Mouse (Mus musculus) urinary bladder, postnatal 4 days (tissue): ENCODE data around the gene Robo2.

Source experiments
- DNase-seq, 2 experiments: peaks; one replicate each; pipeline ENCODE4 v3.0.0; 2021 to 2022; ENCODE audit warnings: low spot score in 2 of 2

Robo2 gene

DNA sequence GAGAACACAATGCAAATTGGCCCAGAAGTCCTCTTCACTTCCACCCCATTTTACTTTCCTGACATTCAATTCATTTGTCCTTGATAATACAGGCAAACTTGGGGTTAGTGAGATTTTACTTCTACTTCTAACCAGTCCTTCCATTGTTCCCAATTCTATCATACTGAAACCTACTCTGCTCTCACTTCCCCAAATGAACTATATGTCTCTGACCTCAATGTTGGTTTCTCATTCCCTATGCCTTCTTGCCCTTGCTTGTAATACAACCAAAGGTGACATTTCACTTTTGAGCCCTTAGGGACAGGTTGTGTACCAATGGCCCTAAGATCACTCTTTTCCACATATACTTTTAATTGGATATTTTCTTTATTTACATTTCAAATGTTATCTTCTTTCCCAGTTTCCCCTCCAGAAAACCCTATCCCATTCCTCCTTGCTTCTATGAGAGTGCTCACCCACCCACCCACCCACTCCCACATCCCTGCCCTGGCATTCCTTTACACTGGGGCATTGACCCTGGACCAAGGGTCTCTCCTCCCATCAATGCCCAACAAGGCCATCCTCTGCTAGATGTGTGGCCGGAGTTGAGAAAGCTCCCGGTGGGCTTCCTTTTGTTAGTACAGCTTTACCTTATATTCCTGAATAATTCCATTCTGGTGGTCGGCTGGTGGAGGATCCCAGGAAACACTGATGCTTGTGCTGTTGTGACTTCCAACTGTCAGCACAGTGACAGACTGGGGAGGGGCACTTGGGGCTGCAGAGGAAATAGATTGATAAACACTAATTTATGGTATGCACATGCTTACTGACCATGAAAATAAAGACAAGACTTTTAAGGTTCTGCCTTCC, 453.7 kb downstream of the Robo2 start:
- no peak for DNase-seq

DNA sequence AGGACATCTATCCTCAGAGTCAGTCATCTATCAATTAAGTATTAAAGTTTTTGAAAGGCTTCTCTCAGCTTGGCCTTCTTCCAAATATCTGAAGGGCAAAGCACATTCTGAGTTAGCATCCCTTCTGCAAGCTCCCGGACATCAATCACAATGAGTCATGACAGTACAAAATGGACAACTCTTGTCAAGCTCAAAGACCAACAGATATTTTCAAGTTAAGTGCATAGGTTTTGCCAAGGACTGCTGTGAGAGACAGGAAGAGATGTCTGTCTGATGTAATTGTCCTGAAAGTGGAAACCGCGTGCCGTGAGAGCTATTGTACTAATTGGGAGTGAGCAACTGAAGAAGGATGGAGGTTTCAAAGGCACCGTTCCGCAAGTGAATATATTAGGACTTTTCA, 465.5 kb downstream of the Robo2 start:
- no peak for DNase-seq

DNA sequence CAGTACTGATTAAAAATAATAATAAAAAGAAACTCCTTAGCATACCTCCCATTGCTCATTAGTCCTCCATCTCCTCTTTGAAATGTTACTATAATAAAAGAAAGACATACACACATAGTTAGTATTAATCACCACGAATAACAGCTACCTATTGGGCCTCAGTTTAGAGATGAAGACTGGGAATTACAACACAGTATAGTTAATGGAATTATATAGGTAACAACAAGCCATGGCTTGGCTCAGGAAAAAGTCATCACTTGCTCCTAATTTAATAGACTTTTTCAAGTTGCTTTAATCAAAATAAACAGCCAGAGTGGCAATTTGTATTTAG, 471.4 kb downstream of the Robo2 start:
- no peak for DNase-seq

DNA sequence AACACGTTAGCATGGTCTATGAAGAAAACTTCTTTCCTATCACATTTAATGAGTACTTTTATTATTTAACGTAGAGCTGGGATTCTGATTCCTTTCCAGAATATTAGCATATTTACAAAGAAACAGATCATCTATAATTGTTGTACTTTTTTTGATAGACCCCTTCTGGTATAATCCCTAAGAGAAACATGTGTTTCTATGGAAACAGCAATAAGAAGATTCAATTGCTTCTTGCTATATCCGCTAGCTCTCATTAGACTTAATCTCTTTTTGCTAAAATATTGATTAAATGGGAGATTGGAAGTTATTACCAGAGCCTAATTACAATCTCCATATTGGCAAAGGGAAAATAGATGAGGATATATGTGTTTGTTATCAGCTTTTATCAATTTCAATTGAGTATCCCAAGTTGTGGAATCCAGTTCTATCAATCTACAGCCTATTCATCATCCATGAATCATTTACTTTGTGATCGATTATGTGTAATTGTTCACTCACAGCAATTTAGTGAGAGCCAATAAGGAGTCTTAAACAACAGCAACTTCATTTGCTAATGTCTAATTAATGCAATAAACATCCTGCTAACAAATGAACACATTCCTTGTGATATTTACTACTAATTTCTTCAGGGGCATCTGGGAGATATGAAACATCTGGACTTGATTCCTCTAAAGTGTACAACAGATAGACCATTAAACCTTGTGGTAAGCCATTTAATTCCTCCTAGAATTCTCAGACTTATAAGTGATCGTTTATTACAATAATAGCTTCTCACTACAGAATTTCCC, 472.0 kb downstream of the Robo2 start:
- no peak for DNase-seq

DNA sequence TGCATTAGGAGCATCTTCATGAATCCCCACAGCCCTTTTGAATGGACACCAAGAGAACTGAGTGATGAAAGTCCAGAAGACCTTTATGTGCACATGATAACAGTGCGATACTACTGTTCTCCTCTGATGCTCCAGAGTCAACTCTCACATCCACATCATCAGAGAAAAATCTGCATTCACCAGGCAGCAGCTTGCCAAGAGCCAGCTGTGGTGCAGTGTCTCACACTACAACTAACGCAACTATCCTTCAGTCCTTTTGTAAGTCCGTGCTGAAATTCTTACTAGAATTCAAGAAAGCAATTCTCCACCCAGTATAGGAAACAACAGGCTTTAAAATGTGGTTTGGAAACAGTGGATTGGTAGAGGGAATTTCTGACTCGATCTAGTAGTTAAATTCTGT, 481.3 kb downstream of the Robo2 start:
- DNase-seq: no peak

DNA sequence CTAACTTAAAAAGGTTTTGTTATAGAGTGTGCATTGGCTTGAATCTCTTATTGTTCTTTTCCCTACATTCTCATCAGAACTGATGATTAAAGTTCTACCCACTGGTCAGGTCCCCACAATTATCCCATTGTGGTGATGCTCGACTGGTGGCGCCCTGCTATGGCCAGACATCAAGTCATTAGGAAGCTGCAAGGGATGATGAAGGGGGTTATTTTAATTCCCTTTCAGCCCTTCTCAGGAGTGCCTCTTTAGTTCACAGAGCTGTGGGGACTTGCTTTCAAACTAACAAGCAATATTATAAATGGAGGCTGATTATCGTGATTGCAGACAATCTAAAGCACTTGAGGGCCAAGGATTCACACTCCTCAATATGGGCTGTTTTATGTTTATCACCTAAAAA, 484.1 kb downstream of the Robo2 start:
- DNase-seq: no peak

DNA sequence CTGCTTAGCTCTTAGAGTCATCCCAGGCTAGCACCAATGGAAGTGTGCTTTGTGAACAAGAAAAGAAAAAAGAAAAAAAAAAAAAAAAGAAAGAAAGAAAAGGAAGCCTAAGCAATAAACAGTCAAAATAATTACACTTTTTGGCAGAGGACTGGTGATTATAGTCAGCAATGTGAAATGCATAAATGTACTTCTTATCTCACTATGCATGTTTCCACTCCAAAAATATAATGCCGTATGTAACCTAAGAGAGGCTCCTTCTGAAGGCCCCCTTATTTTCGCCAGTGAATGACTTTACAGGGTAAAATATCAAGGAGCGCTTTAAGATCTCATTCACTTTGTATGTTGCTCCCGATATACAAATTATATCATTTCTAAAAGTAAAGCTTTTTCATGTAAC, 496.2 kb downstream of the Robo2 start:
- no peak for DNase-seq

DNA sequence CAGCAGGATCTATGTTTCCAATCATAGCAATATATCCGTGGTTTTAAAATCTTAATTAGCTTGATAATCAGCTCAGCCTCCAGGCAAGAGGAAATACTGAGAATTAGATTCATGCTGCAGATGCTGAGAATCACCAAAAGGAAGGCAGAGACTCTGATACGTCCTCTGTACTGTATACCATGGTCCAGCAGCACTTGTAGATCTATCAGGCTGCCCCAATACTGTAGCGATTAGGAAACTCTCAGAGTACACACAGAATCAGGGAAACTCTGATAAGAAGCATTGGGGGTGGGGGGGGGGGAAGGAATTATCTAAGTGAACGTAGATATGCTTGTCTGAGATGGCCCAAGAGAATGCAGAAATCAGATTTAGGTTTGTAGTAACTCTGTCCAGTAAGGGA, 496.7 kb downstream of the Robo2 start:
- DNase-seq: no peak

DNA sequence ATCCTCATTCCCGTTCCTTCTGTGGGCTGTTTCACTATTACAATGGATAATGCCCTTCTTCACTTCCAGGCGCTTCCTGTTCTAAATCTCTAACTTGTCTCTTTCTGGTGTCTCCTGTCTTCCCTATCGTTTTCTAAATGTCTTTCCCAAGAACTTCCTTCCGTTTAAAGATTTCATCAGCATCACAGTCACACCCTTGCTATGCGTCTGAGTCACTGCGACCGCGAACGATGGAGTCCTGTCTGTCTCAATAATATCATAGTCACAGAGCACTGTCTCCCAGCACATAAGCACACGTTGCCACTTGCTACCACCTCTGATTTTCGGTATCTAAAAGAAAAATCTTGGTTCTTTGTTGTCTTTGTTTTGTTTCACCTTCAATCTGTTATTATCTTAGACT, 503.1 kb downstream of the Robo2 start:
- no peak for DNase-seq

DNA sequence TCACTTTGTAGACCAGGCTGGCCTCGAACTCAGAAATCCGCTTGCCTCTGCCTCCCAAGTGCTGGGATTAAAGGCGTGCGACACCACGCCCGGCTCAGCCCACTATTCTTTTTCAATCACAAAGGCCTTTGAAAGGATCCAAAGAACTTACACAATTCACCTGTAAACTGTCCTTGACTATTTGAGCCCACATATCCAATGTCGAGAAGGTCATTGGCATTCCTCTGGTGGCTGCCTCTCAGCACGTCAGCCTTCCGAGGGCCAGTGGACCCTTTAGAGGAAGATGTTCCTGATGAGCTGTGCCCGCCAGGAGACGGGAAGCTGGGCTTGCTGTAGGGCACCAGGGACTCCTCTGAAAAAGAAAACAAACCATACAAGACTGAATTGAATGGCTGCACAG, 514.8 kb downstream of the Robo2 start:
- no peak for DNase-seq

DNA sequence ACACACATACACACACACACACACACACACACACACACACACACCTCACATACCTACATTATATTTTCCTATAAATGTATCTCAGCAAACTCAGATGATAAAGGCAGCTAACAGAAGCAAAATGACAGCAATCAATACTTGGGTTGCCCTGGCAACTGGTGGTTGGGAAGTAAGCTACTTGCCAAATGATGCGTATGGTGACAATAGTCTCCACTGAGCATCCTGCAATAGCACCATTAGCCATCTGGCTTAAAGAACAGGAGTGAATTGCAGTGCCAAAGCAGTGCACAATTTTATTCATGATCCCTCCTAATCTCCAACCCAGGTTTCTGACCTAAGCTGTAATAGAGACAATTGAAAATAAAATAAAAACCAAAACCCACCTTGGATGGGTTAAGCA, 529.7 kb downstream of the Robo2 start:
- DNase-seq: no peak

DNA sequence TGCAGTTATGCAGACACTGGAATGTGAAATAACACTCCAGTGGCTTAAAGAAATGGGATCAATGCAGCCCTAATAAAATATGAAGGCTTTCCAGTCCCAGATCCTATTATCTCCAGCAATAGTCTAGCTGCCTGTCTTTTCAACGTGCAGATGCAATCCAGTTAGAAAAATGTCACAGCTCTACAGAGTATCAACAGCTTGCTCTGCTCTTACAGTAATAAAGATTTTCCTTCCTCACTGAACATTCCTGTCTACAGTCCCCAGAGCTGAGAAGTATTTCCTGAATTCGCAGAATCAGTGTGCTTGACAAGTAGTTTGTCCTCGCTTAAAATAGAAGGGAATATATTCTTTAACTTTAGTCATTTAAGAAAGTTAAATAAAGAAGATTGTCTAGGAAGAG, 533.7 kb downstream of the Robo2 start:
- no peak for DNase-seq

DNA sequence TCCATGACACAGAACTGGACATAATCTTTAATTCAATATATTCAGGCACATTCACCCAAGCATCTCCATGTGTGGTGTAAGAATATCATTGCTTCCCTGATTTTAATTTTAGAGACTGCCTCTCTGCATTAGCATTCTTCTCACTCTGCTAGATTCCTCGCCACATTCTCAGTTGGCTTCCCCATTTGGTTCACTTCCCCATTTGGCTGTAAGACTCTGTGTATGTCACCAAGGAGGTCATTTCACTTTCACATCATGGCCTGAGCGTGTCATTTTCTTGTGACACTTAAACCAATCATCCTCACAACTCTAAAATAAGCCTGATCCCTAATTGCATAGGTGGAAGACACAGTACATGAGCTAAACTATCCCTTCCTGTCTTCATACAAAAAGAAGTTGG, 536.6 kb downstream of the Robo2 start:
- DNase-seq: no peak

DNA sequence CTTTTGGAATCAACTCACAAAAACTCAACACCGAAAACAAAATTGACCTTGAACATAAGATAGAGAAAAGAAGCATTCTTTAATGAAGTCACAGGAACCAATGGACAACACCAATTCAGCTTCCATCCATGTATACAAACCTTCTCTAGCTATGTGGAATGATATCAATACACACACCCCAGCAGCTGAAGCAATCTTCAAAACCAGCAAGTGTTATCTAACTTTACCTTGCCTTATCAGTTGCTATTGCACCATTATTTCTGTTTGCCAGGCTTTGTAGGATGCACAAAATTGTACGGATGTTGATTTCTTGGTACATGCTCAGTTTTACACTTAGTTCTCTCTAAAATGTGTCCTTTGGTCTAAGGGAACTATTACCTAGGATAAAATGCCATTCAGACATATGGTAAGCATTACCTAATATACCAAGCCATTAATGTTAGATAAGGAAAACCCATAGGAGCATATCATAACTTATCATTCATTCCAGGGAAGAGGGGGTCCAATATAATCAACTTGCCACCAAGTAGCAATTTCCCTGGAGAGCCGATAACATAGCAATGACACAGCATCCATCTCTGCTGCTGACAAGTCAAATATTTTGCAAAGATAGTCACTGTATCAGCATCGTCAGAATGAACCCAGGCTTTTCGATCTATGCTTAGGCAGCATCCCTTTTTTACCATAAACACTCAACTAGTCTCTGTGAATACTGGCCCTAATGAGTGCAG, 537.6 kb downstream of the Robo2 start:
- no peak for DNase-seq

DNA sequence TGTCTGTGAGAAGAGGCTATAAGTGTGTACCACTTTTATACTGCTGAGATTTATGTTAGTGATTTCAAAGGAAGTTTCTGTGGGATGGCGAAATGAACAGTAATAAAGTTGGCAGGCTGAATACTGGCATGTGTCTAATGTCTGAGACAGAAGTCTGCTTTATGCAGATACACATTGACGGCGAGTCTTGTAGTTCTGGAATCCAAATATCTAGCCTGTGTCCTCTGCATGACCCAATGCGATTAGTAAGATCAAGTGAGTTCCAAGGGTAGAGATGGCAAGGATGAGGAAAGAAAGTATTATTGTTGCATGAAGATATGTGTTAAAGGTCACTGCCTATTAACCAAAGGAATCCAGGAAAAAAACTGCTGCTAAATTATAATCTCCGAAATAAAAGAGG, 541.3 kb downstream of the Robo2 start:
- DNase-seq: no peak

DNA sequence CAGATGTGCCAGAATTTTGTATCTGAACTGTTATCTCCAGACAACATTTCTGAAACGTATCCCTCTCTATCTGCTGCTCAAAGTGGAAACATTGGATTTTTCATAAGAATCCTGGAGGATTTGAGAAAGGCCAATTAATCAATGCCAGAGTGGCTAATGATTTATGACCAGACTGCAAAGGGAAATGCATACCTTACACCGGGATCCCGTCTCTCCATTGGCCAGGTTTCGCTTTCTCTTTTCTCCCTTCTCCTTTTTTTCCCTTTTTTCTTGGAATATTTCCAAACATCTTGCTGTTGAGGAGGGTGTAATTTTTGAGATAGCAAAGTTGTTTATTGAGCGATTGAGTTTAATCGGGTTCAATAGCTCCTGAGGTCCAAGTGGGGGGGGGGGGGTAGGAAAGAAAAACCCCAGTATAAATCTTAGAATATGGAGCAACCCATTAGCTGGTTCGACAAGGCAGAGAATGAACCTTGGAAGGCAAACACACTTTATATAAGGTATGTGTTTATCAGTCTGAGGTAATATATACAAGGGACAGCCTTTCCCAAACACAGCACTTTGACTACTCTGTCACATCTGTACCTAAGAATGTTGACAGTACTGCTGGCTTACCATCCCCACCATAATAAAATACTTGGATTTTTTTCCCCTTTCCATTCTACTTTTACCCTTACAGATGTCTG, 542.0 kb downstream of the Robo2 start:
- DNase-seq: no peak

DNA sequence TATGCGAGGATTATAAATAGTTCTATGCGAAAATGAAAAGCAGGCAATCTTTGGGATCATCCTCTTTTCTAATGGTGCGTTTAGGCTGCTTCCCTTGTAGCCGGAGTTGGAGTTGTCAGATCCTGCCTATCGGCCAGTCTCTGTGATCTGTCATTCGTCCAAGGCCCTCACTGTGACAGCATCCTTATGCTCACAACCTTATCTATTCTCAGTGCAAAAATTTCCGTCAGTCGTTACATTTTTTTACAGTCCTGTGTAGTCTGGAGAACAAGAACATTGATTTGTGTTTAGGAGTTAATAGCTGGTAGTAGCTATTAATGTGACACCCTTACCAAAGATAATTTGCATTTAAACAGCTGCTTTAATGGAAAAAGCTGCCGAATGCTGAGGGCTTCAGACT, 547.0 kb downstream of the Robo2 start:
- DNase-seq: no peak

DNA sequence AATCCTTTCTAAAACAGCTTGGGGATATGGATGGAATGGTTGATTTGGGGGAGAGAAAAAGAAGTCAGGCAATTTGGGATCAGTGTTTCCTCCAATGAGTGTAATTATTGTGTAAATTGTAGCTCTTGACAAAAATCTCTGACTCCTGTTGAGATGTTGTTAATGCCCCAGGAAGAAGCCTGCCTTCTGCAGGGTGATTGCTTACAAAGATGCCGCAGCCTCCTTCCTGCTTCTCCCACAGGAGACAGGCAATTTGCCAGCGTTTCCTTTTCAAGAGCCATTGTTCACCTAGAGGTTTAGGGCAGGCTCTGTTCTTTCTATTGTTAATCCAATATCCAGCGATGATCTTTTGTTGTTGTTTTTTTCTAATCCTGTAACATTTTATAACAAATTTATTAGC, 547.9 kb downstream of the Robo2 start:
- no peak for DNase-seq

DNA sequence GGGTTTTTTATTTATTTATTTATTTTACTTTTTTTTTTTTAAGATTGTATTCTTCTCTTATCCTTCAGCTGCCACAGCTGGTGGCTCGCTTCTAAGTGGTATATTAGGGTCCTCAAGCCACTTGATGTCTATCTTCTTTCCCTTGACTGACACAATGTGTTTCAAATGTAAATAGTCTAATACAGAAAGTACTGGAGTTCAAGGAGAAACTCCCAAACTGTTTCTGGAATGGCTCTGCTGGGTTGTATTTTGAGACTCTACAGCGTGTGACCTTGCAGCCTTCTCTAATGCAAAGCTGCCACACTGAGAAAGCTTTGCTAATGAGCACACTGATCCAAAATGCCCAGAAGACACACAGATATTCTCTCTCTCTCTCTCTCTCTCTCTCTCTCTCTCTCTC, 552.9 kb downstream of the Robo2 start:
- no peak for DNase-seq

DNA sequence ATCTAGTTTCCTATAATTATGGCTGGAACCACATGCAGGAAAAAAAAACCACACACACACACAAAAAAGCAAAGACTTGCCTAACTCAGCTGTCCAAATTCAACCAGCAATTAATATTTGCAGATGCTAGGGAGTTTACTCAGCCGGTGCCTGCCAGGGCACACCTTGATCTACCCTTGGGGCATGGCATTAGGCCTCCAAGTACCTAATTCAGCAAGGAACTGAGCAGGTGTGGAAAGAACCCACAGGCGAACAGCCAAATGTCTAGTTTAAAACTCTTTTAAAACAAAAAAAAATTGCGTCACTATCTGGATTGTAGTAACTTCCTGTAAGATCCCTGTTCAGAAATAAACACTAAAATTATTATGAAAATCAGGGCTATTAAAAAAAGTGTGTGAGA, 555.8 kb downstream of the Robo2 start:
- no peak for DNase-seq
